Mouse (Mus musculus): Measurements from ENCODE around the gene Bcat2. TPM values are rescaled to one million over a fixed set of nuclear protein-coding genes. Genes with fewer than 3 reads are reported as not detected.

The Bcat2 gene
- polyA plus RNA-seq, 1 experiment, result 173 TPM

- 73% methylated on average over 15 of the region's 15 CpGs for WGBS
- H3K27me3 ChIP-seq (ENCODE audit: control insufficient read depth, insufficient read depth, low read length), result no peaks in the 10 kb centered on the region
- no peaks in the 10 kb centered on the region for H3K36me3 ChIP-seq (ENCODE audit: control insufficient read depth, insufficient read depth, low read length)
- no peaks in the 10 kb centered on the region; the same call in 1 of the 2 replicates for H3K4me1 ChIP-seq (replicated peaks; ENCODE audit: control insufficient read depth, insufficient read depth, low read length)
- no peak overlapping the region for H3K4me3 ChIP-seq (ENCODE audit: control insufficient read depth, insufficient read depth, low read length)
- TF ChIP-seq POLR2A (IDR thresholded peaks at IDR 0.05; ENCODE audit: control insufficient read depth, extremely low read depth, insufficient read depth, low read length, poor library complexity), result no peak
- no peak for TF ChIP-seq CTCF (IDR thresholded peaks at IDR 0.05; ENCODE audit: borderline replicate concordance, control insufficient read depth, extremely low read depth, insufficient read depth, low read length, poor library complexity)
- DNase-seq, result no peak
- H3K27ac ChIP-seq (ENCODE audit: control insufficient read depth, insufficient read depth, low read length), result no peak overlapping the region
These were observed 66.0 kb downstream of the Bcat2 start for GRCm38 (mm10) chr7:45635711-45636688.

GRCm38 (mm10) chr7:45637710-45638109 is 67.8 kb downstream of the Bcat2 start:
- Histone ChIP-seq H3K27me3 (ENCODE audit: control insufficient read depth, insufficient read depth, low read length) (no peaks in the 10 kb centered on the region), H3K27ac (ENCODE audit: control insufficient read depth, insufficient read depth, low read length) (no peak overlapping the region), H3K4me1 (replicated peaks; ENCODE audit: control insufficient read depth, insufficient read depth, low read length) (peaks cover 3% of the 10 kb centered on the region), H3K36me3 (ENCODE audit: control insufficient read depth, insufficient read depth, low read length) (no peaks in the 10 kb centered on the region), H3K4me3 (ENCODE audit: control insufficient read depth, insufficient read depth, low read length) (no peak overlapping the region)
- 83% methylated on average over 6 of the region's 6 CpGs for WGBS
- TF ChIP-seq POLR2A (IDR thresholded peaks at IDR 0.05; ENCODE audit: control insufficient read depth, extremely low read depth, insufficient read depth, low read length, poor library complexity), result no peak
- TF ChIP-seq CTCF (IDR thresholded peaks at IDR 0.05; ENCODE audit: borderline replicate concordance, control insufficient read depth, extremely low read depth, insufficient read depth, low read length, poor library complexity), result no peak
- no peak for DNase-seq

GRCm38 (mm10) chr7:45638623-45639401 is 68.9 kb downstream of the Bcat2 start:
- H3K4me1 ChIP-seq (replicated peaks; ENCODE audit: control insufficient read depth, insufficient read depth, low read length), result peaks cover 12% of the 10 kb centered on the region
- TF ChIP-seq CTCF (IDR thresholded peaks at IDR 0.05; ENCODE audit: borderline replicate concordance, control insufficient read depth, extremely low read depth, insufficient read depth, low read length, poor library complexity) (no peak), POLR2A (IDR thresholded peaks at IDR 0.05; ENCODE audit: control insufficient read depth, extremely low read depth, insufficient read depth, low read length, poor library complexity) (no peak)
- no peaks in the 10 kb centered on the region for H3K27me3 ChIP-seq (ENCODE audit: control insufficient read depth, insufficient read depth, low read length)
- H3K27ac ChIP-seq (ENCODE audit: control insufficient read depth, insufficient read depth, low read length), result no peak overlapping the region
- DNase-seq, result no peak
- 93% methylated on average over 29 of the region's 29 CpGs for WGBS
- no peaks in the 10 kb centered on the region for H3K36me3 ChIP-seq (ENCODE audit: control insufficient read depth, insufficient read depth, low read length)
- no peak overlapping the region for H3K4me3 ChIP-seq (ENCODE audit: control insufficient read depth, insufficient read depth, low read length)

Other genes starting within 250 kb of the Bcat2 start
- gene Trpm4, start 236.4 kb upstream of the Bcat2 start, polyA plus RNA-seq (2012; rRNA removed), result 12.1 and 12.9 TPM in 2 replicates
- 0.56 and 9.1 TPM in 2 replicates for gene Hrc, start 234.9 kb upstream of the Bcat2 start, polyA plus RNA-seq (2012; rRNA removed)
- gene Ppfia3, start 203.1 kb upstream of the Bcat2 start, polyA plus RNA-seq (2012; rRNA removed), result 0.65 and 0.89 TPM in 2 replicates
- gene Lin7b, start 199.6 kb upstream of the Bcat2 start, polyA plus RNA-seq (2012; rRNA removed), result 0.65 and 1.0 TPM in 2 replicates
- gene Snrnp70, start 174.4 kb upstream of the Bcat2 start, polyA plus RNA-seq (2012; rRNA removed), result 693 and 725 TPM in 2 replicates
- gene Kcna7, start 164.5 kb upstream of the Bcat2 start, polyA plus RNA-seq (2012; rRNA removed), result 0.68 and 1.1 TPM in 2 replicates
- 2.1 and 3.0 TPM in 2 replicates for gene Ntf5, start 156.5 kb upstream of the Bcat2 start, polyA plus RNA-seq (2012; rRNA removed)
- 0.80 and 0.96 TPM in 2 replicates for gene Lhb, start 149.3 kb upstream of the Bcat2 start, polyA plus RNA-seq (2012; rRNA removed)
- 35.2 and 35.5 TPM in 2 replicates for gene Gys1, start 135.3 kb upstream of the Bcat2 start, polyA plus RNA-seq (2012; rRNA removed)
- 122 and 124 TPM in 2 replicates for gene Ruvbl2, start 132.1 kb upstream of the Bcat2 start, polyA plus RNA-seq (2012; rRNA removed)
- gene Ftl1, start 110.3 kb upstream of the Bcat2 start, polyA plus RNA-seq (2012; rRNA removed), result 2,491 and 2,656 TPM in 2 replicates
- 165 and 184 TPM in 2 replicates for gene Bax, start 103.3 kb upstream of the Bcat2 start, polyA plus RNA-seq (2012; rRNA removed)
- gene Tulp2, start 88.3 kb upstream of the Bcat2 start, polyA plus RNA-seq (2012; rRNA removed), result 2.5 and 3.0 TPM in 2 replicates
- not detected in 2 replicates for gene Gm45808, start 83.3 kb upstream of the Bcat2 start, polyA plus RNA-seq (2012; rRNA removed)
- gene Dhdh, start 81.3 kb upstream of the Bcat2 start, polyA plus RNA-seq (2012; rRNA removed), result 2.3 and 2.4 TPM in 2 replicates
- 204 and 216 TPM in 2 replicates for gene Nucb1, start 59.7 kb upstream of the Bcat2 start, polyA plus RNA-seq (2012; rRNA removed)
- 27.6 and 35.3 TPM in 2 replicates for gene Ppp1r15a, start 43.9 kb upstream of the Bcat2 start, polyA plus RNA-seq (2012; rRNA removed)
- gene Plekha4, start 43.8 kb upstream of the Bcat2 start, polyA plus RNA-seq (2012; rRNA removed), result 9.7 and 12.3 TPM in 2 replicates
- 2.2 and 2.6 TPM in 2 replicates for gene Hsd17b14, start 15.3 kb upstream of the Bcat2 start, polyA plus RNA-seq (2012; rRNA removed)
- gene Fgf21, start 45.3 kb downstream of the Bcat2 start, polyA plus RNA-seq (2012; rRNA removed), result 18.9 and 19.2 TPM in 2 replicates
- gene Fut1, start 47.1 kb downstream of the Bcat2 start, polyA plus RNA-seq (2012; rRNA removed), result 4.7 and 5.9 TPM in 2 replicates
- 0.45 and 0.75 TPM in 2 replicates for gene Izumo1, start 51.7 kb downstream of the Bcat2 start, polyA plus RNA-seq (2012; rRNA removed)
- 6.3 and 8.6 TPM in 2 replicates for gene Rasip1, start 57.3 kb downstream of the Bcat2 start, polyA plus RNA-seq (2012; rRNA removed)
- 3.9 and 4.4 TPM in 2 replicates for gene Mamstr, start 69.8 kb downstream of the Bcat2 start, polyA plus RNA-seq (2012; rRNA removed)
- gene Fut2, start 96.2 kb downstream of the Bcat2 start, polyA plus RNA-seq (2012; rRNA removed), result 1.3 and 1.9 TPM in 2 replicates
- 3.9 and 4.2 TPM in 2 replicates for gene Ntn5, start 113.9 kb downstream of the Bcat2 start, polyA plus RNA-seq (2012; rRNA removed)
- 1.6 and 1.9 TPM in 2 replicates for gene Sec1, start 124.2 kb downstream of the Bcat2 start, polyA plus RNA-seq (2012; rRNA removed)
- 2.2 and 2.7 TPM in 2 replicates for gene Car11, start 129.7 kb downstream of the Bcat2 start, polyA plus RNA-seq (2012; rRNA removed)
- 28.2 and 31.3 TPM in 2 replicates for gene Dbp, start 134.9 kb downstream of the Bcat2 start, polyA plus RNA-seq (2012; rRNA removed)
- 2,384 and 2,707 TPM in 2 replicates for gene Rpl18, start 145.3 kb downstream of the Bcat2 start, polyA plus RNA-seq (2012; rRNA removed)
- gene Sphk2, start 147.8 kb downstream of the Bcat2 start, polyA plus RNA-seq (2012; rRNA removed), result 87.4 and 88.1 TPM in 2 replicates
- gene Fam83e, start 151.1 kb downstream of the Bcat2 start, polyA plus RNA-seq (2012; rRNA removed), result 1.5 and 1.7 TPM in 2 replicates
- not detected in 2 replicates for gene Spaca4, start 155.7 kb downstream of the Bcat2 start, polyA plus RNA-seq (2012; rRNA removed)
- gene Lmtk3, start 213.6 kb downstream of the Bcat2 start, polyA plus RNA-seq (2012; rRNA removed), result 0.84 and 1.2 TPM in 2 replicates
- gene Sult2b1, start 214.5 kb downstream of the Bcat2 start, polyA plus RNA-seq (2012; rRNA removed), result 3.8 and 3.9 TPM in 2 replicates
- 65.8 and 71.5 TPM in 2 replicates for gene Cyth2, start 244.4 kb downstream of the Bcat2 start, polyA plus RNA-seq (2012; rRNA removed)